Mouse (Mus musculus) heart, embryonic 10.5 days (tissue): Measurements from ENCODE around the gene Dhrs11. TPM values are rescaled to one million over a fixed set of nuclear protein-coding genes. Genes with fewer than 3 reads are reported as not detected.
"Not testable (repeated sequence)": the region's sequence is repeated elsewhere in the genome, so short reads cannot be mapped to it uniquely, and the experiment has no call there.

ENCODE experiments used
- DNase-seq: peaks from one replicate; pipeline ENCODE4 v3.0.0-alpha.2; 2017; ENCODE audit warnings: low spot score
- H3K27ac ChIP-seq: fragments of 300-500 bp; sonication (generic); 2 replicates; pipeline ENCODE4 v1.5.1; 2016; ENCODE audit warnings: mild to moderate bottlenecking
- H3K27me3 ChIP-seq: fragments of 300-500 bp; sonication (generic); 2 replicates; pipeline ENCODE4 v1.6.1; 2016; ENCODE audit warnings: mild to moderate bottlenecking; ENCODE audit not compliant: poor library complexity, insufficient read depth, severe bottlenecking
- H3K36me3 ChIP-seq: fragments of 300-500 bp; sonication (generic); 2 replicates; pipeline ENCODE4 v1.6.1; 2016; ENCODE audit warnings: mild to moderate bottlenecking, moderate library complexity
- H3K4me1 ChIP-seq: fragments of 300-500 bp; sonication (generic); 2 replicates; pipeline ENCODE4 v1.6.1; 2016; ENCODE audit warnings: mild to moderate bottlenecking
- H3K4me3 ChIP-seq: fragments of 300-500 bp; sonication (generic); 2 replicates; pipeline ENCODE4 v1.5.1; 2016; ENCODE audit warnings: mild to moderate bottlenecking, moderate library complexity
- H3K9me3 ChIP-seq: fragments of 300-500 bp; sonication (generic); 2 replicates; pipeline ENCODE4 v1.6.1; 2016; ENCODE audit warnings: mild to moderate bottlenecking, moderate library complexity
- WGBS: fragments of 180-500 bp; shearing (Covaris S2); methylation state at CpG from one replicate; pipeline ENCODE4 v1.1.7; 2016; 5-methylcytosine and 5-hydroxymethylcytosine counted together
- polyA plus RNA-seq: library from polyadenylated mRNA; unstranded; fragments of >200 nt; fragmentation: Nextera tagmentation; extraction: Ambion mirVana; gene quantifications from 2 replicates; pipeline ENCODE4 v1.2.1, GENCODE M21; 2016

Dhrs11 gene
- polyA plus RNA-seq, 1 experiment from 2014 or later, result 29.3 TPM

DNA sequence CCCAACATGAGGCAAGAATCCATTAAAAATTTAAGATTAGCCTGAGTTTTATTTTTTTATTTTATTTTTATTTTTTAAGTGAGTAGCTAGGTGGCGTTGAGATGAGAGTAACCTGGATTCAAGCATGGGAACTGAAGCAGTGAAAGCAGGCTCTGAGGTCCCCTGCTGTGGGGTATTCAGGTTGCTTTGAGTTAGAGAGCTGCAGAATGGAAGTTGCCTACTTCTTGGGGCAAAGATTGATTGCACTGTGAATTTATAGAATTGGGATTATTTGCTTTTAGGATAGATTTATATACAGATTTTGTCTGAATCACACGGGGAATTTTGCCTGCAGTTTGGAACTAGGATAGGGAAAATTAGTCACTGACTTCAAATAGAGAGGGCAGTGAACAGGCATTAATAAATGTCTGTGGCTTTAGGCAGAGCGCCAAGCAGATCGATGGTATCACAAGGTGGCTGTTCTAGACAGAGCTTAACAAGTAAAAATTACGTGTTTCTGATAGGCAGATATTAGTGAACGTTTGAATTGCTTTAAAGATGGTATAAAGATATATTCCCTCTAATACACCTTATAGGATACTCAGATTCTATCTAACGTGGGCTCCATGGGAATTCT lies 18.8 kb upstream of the Dhrs11 start:
- peaks cover 80% of the 10 kb centered on the region for H3K36me3 ChIP-seq
- WGBS, result 88% methylated on average over 7 of the region's 7 CpGs
- no peaks in the 10 kb centered on the region for H3K4me1 ChIP-seq
- H3K4me3 ChIP-seq, result no peak overlapping the region
- H3K27me3 ChIP-seq, result no peaks in the 10 kb centered on the region
- no peak overlapping the region for H3K27ac ChIP-seq
- no peak for DNase-seq
- no peaks in the 10 kb centered on the region for H3K9me3 ChIP-seq

DNA sequence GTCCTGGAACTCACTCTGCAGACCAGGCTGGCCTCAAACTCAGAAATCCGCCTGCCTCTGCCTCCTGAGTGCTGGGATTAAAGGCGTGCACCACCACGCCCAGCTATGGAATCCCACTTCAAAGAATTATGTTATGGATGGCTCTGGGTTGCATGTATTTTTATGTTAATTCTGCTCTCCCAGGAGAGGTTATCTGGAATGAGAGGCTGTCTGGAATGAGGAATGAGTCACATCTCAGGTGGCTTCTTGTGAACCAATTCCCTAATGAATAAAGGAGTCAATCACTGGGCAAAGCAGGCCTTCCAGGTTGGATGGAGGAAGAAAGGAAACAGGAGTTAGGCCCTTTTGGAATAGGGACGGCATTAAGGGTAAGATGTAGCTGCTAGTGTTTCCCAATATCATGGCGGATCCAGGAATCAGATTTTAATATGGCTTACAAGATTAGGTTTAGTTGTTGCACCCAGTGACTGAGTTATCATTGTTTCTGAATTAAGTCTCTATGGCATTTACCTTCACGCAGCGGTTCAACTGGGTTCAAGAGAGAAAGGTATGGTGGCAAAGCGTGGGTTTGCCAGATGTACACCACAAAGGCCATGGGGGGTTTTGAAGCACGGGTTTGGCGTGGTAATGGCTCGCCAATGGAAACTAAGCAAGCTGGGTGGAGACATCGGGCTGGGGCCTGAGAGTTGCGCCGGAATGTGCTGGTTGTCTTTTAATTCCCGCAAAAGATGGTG lies 18.1 kb upstream of the Dhrs11 start:
- H3K27ac ChIP-seq, result no peak overlapping the region
- no peaks in the 10 kb centered on the region for H3K27me3 ChIP-seq
- H3K36me3 ChIP-seq, result peaks cover 78% of the 10 kb centered on the region
- 93% methylated on average over 15 of the region's 15 CpGs for WGBS
- no peak for DNase-seq
- H3K4me3 ChIP-seq, result no peak overlapping the region
- H3K4me1 ChIP-seq, result no peaks in the 10 kb centered on the region
- no peaks in the 10 kb centered on the region for H3K9me3 ChIP-seq

DNA sequence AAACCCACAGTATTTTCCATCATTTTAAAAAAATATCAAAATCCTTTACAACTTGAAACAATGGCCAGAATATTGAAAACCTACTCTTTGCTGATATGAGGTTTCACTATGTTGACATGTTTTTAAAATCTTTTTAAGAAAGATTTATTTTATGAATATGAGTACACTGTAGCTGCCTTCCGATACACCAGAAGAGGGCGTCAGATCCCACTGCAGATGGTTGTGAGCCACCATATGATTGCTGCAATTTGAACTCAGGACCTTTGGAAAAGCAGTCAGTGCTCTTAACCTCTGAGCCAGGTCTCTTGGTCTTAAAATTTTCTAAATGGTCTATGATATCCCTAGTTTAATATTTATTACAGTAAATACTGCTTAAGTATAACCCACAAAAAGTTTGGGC lies 10.5 kb upstream of the Dhrs11 start:
- Histone ChIP-seq H3K4me1 (no peaks in the 10 kb centered on the region), H3K36me3 (peaks cover 86% of the 10 kb centered on the region), H3K27ac (no peak overlapping the region), H3K27me3 (no peaks in the 10 kb centered on the region), H3K4me3 (no peak overlapping the region), H3K9me3 (no peaks in the 10 kb centered on the region)
- WGBS, result 91% methylated on average over 2 of the region's 2 CpGs
- DNase-seq, result no peak

DNA sequence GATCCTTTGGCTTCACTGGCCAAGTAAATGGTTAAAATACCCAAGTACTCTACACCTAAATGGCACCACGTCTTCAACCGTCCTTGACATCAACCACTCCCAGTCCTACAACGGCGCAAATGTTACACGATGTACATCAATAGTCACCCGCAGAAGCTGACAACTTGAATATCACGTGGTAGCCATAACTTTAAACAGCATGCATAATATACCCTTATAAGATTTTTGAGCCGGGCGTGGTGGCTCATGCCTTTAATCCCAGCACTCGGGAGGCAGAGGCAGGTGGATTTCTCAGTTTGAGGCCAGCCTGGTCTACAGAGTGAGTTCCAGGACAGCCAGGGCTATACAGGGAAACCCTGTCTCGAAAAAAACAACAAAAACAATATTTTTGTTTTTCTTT lies 701 bp upstream of the Dhrs11 start:
- H3K9me3 ChIP-seq, H3K27me3 ChIP-seq, DNase-seq: not testable (repeated sequence)
- 74% methylated on average over 11 of the region's 11 CpGs for WGBS
- Histone ChIP-seq H3K4me1 (peaks cover 35% of the 10 kb centered on the region), H3K36me3 (peaks cover 44% of the 10 kb centered on the region), H3K4me3 (peak overlapping the region; percentile 95), H3K27ac (peak overlapping the region; percentile 90)

DNA sequence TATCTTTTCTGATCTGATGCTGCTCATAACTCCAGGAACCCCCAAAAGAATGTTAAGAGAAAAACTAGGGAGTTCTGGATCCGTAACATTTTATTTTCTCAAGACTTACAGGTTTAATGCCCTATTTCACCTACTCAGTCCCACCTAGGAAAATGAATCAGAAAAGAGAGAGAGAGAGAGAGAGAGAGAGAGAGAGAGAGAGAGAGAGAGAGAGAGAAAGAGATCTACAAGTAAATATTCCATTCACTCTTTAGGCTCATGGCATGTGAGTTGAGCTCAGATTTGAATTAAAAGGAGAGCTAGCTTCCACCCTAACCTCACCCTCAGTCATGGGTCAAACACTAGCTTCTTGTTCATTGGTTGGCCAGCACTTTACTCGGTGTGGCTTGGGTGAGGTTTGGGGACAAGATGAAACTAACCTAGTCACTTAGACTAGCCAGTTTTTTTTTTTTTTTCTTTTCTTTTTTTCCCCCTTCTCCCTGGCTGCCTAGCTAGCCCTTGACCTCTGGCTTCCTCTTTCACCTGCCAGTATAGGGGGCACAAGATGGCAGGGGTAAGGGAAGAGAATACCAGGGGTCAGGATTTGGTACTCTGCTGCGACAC lies 792 bp downstream of the Dhrs11 start:
- no peak for DNase-seq
- 38% methylated on average over 3 of the region's 3 CpGs for WGBS
- Histone ChIP-seq H3K27ac (peak overlapping the region; percentile 90), H3K4me3 (peak overlapping the region; percentile 95), H3K36me3 (peaks cover 31% of the 10 kb centered on the region), H3K27me3 (peaks cover 6% of the 10 kb centered on the region; the same call in 1 of the 2 replicates), H3K9me3 (no peaks in the 10 kb centered on the region), H3K4me1 (peaks cover 50% of the 10 kb centered on the region)

DNA sequence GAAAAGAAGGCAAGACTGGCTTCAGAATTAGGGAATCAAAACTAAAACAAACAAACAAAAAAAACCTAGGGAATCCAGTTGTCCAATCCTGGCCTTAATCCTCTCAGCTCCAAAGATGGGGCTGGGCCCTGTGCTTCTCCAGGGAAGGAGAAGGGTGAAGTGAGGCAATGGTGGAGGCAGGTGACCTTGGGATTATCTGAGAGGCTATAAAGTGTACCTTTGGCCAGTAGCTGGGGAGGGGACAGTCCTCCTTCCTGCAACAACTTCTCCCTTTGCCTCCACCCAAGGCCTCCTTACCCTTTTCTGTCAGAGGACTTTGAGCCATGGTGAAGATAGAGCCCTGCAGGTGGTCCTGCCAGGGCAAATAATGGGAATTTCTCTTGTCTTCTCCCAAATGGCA lies 1.3 kb downstream of the Dhrs11 start:
- Histone ChIP-seq H3K9me3 (no peaks in the 10 kb centered on the region), H3K27me3 (peaks cover 6% of the 10 kb centered on the region; the same call in 1 of the 2 replicates), H3K4me1 (peaks cover 55% of the 10 kb centered on the region), H3K27ac (peak overlapping the region; percentile 90; the same call in 1 of the 2 replicates), H3K4me3 (peak overlapping the region; percentile 95), H3K36me3 (peaks cover 26% of the 10 kb centered on the region)
- DNase-seq, result no peak

DNA sequence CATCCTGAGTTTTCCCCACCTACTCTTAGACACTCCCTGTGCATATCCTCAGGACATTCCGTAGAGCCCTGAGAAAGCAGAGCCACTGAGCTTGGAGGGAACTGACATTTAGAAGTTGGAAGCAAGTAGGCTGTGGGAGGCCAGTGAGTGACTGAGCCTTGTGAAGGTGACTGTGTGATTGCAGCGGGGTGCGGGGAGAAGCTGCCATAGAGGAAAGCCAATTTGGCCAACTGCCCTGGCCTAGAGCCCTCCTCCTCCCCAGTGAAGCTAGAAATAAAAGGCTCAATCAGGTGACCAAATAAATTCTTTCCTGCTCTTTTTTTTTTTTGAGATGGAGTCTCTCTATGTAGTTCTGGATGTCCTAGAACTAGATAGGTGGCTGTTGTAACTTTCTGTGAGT lies 2.6 kb downstream of the Dhrs11 start:
- 45% methylated on average over 3 of the region's 3 CpGs for WGBS
- peaks cover 22% of the 10 kb centered on the region for H3K36me3 ChIP-seq
- peak overlapping the region; percentile 24 for H3K4me3 ChIP-seq
- no peaks in the 10 kb centered on the region for H3K9me3 ChIP-seq
- H3K27ac ChIP-seq, result peak overlapping the region; percentile 63; the same call in 1 of the 2 replicates
- peaks cover 10% of the 10 kb centered on the region for H3K27me3 ChIP-seq
- peaks cover 62% of the 10 kb centered on the region for H3K4me1 ChIP-seq
- peak; percentile 74 for DNase-seq

DNA sequence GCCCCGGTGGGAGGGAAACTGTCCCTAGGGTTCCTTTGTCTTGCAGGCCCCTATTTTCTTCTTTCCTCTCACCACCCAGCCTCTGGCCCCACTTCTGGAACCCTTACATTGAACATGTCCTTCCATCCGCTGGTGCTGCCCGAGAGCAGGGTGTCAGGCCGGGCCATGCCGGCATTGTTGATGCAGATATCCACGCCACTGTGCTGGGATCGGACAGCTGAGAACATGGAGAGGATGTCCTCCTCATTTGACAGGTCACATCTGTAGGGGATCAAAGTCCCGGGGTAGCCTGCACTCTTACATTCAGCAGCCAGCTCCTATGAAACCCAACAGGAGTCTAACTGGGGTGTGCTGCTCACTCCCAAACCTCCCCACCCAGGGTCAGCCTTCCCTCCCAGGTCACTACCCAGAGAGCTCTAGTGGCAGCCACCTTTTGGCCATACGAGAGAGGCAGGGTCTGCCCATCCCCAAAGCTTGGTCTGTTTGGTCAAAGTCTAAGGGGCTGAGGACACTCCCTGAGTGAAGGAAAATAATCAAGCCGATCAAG lies 3.5 kb downstream of the Dhrs11 start:
- H3K9me3 ChIP-seq, result no peaks in the 10 kb centered on the region
- H3K4me3 ChIP-seq, result peak overlapping the region; percentile 12; the same call in 1 of the 2 replicates
- H3K27me3 ChIP-seq, result peaks cover 15% of the 10 kb centered on the region
- H3K36me3 ChIP-seq, result peaks cover 25% of the 10 kb centered on the region
- peak; percentile 74 for DNase-seq
- 77% methylated on average over 10 of the region's 10 CpGs for WGBS
- H3K4me1 ChIP-seq, result peaks cover 62% of the 10 kb centered on the region
- peak overlapping the region; percentile 63 for H3K27ac ChIP-seq

DNA sequence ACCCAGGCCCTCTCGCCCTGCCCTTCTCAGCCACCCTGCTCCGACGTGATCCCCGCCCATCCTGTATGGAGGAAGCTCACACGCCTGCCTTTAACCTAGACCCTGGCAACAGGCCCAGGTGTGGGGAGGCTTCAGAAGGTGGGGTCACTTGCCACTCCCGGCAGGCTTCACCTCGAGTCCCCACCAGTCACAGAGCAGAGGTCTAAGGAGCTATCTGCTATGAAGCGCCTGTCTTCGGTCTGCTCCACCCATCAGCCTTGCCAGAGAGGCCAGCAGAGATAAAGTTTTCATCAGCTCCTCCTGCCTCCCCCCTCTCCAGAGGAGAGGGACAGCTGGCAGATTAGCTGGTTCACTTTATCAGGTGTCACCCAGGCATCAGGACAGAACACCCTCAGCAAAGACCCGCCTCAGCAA lies 5.3 kb downstream of the Dhrs11 start:
- peaks cover 19% of the 10 kb centered on the region for H3K36me3 ChIP-seq
- peaks cover 70% of the 10 kb centered on the region for H3K4me1 ChIP-seq
- peak overlapping the region; percentile 45 for H3K4me3 ChIP-seq
- DNase-seq, result peak; percentile 96
- 17% methylated on average over 10 of the region's 10 CpGs for WGBS
- H3K27ac ChIP-seq, result peak overlapping the region; percentile 83
- peaks cover 15% of the 10 kb centered on the region for H3K27me3 ChIP-seq
- H3K9me3 ChIP-seq, result no peaks in the 10 kb centered on the region

DNA sequence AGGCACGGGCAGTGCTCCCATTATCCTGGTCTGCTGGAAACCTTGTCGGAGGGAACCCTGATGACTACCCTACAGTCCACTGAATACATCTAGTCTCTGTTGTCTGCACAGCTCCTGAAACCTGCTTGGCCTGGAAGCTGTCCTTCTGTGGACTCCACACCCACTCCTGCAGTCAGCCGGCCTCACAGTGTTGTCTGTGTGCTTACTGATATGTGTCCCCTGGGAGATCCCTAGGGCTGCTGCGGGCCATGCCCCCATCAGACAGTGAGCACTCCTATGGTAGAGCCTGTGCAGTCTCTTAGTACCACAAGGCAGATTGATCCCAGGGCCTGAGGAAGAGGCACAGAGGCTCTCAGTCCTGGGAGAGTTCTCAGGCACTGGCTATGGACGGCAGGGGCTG lies 6.3 kb downstream of the Dhrs11 start:
- DNase-seq, result peak; percentile 90
- H3K27ac ChIP-seq, result peak overlapping the region; percentile 83
- H3K27me3 ChIP-seq, result peaks cover 15% of the 10 kb centered on the region
- peaks cover 66% of the 10 kb centered on the region for H3K4me1 ChIP-seq
- WGBS, result 43% methylated on average over 5 of the region's 5 CpGs
- H3K36me3 ChIP-seq, result peaks cover 19% of the 10 kb centered on the region
- H3K4me3 ChIP-seq, result peak overlapping the region; percentile 45
- H3K9me3 ChIP-seq, result no peaks in the 10 kb centered on the region

DNA sequence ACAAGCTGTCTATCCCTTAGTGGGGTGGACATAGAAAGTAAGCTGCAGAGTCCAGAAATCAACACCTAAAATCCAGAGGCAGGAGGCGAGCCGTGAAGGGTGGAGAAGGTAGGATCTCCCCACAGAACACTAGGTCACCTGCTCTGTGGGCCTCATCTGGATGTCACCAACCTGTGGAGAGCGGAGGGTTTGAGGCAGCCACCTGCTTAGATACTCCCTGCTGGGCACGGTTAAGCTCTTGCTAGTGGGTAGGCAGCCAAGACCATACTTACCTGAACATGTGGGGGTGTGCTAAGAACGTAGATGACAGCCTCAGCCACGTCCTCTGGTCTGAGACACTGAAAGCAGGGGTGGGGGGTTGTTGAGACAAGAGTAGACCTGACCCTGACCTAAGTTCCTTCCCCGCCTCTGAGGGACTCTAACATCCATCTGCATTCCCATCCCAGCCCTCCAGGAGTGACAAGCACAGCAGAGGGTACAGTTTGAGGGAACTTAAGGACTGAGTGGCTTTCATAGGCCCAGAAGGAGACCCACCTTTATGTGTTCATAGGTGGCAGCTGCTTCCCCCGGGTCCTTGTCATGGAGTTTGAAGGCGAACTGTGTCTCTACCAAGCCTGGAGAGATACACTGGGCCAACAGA lies 7.5 kb downstream of the Dhrs11 start:
- H3K36me3 ChIP-seq, result peaks cover 19% of the 10 kb centered on the region
- H3K27me3 ChIP-seq, result peaks cover 15% of the 10 kb centered on the region
- H3K9me3 ChIP-seq, result no peaks in the 10 kb centered on the region
- H3K4me3 ChIP-seq, result no peak overlapping the region
- peaks cover 60% of the 10 kb centered on the region for H3K4me1 ChIP-seq
- peak; percentile 77 for DNase-seq
- 85% methylated on average over 9 of the region's 9 CpGs for WGBS
- H3K27ac ChIP-seq, result peak overlapping the region; percentile 49; the same call in 1 of the 2 replicates

DNA sequence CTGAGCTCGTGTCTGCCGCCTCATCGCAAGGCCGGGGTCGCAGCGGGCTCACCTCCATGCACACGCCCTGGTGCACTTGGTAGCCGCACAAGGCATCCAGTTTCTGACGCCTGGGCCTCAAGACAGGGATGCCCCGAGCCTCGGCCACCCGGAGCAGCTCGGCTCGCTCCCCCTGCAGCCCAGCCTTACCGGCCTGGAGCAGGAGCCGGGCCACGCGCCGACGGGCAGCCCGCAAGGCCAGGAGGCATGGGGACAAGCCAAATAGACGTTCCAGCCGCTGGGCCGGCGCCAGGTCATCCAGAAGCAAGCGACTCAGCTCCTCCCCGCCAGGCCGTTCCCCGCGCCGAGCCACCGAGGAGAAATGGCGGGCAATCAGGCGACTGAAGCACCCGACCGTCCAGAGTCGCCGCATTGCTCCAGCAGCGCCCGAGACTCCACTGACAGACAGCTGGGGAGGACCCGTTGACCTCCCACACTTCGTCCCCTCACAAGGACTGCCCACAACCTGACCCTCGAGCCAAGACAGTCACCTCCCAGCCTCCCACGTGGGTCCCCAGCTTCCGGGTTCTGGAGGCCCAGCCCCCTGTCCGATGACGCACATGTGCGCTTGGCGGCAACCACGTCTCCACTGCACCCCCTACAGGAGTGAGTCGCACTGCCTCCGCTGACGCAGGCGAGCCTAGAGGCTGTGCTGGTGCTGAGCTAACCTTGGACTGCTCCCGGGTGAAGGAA lies 9.7 kb downstream of the Dhrs11 start, which contains the start of gene Mrm1:
Mrm1 (minus strand) TSS at position 555 of the 732 bp plus-strand sequence.
- Histone ChIP-seq H3K4me1 (peaks cover 41% of the 10 kb centered on the region), H3K27ac (peak within 1 kb of the TSS; percentile 94), H3K9me3 (no peaks in the 10 kb centered on the region), H3K27me3 (peaks cover 18% of the 10 kb centered on the region; the same call in 1 of the 2 replicates), H3K36me3 (peaks cover 16% of the 10 kb centered on the region), H3K4me3 (peak within 1 kb of the TSS; percentile 81)
- under 1% methylated on average over 55 of the region's 55 CpGs for WGBS
- DNase-seq, result peak; percentile 99
